9 mouse cellular contexts compared by ENCODE assay signal in genomic region chr1:40879051-40879450, GRCm38 (mm10).
DNase-seq lines count a peak whose midpoint lies in the region; ATAC-seq lines count a peak whose summit lies in the region.
"Had no signal": no experiment of that assay in that cellular context is flagged by ENCODE, and none has a peak within 500 bp of the region (broad histone marks: within the 10 kb centered on the region; RNA-seq: fewer than 3 reads in every experiment).

No protein-coding gene starts in this region.

- 14% methylated on average over 9 of the region's 9 CpGs for WGBS in kidney, embryonic 16.5 days

- DNase-seq in kidney, adult 18-20 months = peak; percentile 67
- DNase-seq in Muller cell, postnatal 12 days (ENCODE audit: inconsistent ontology term) = peak; percentile 11
- DNase-seq in cerebellum, postnatal 10 days = peak; percentile 79 to 85
- peak; percentile 7 to 12 for DNase-seq in gastrocnemius, adult 8-10 months (ENCODE audit: low spot score in 2 of 2)
- peak; percentile 70 to 88 for DNase-seq in layer of hippocampus, postnatal 25 days (ENCODE audit: extremely low spot score in 1 of 2, low spot score in 1 of 2)
- DNase-seq in retina, postnatal 1 day = peak; percentile 60
- no peak for DNase-seq in spleen, postnatal 4 days (ENCODE audit: low spot score in 2 of 2)

- H3K9ac ChIP-seq in kidney, embryonic 16.5 days (replicated peaks; ENCODE audit: low read length) = no peak overlapping the region
- H3K9ac ChIP-seq: limb, embryonic 12.5 days had no signal

- H3K27ac ChIP-seq in kidney, embryonic 16.5 days (ENCODE audit: low read length) = no peak overlapping the region
- H3K27ac ChIP-seq: limb, embryonic 12.5 days had no signal

- no peaks in the 10 kb centered on the region for H3K36me3 ChIP-seq in kidney, embryonic 16.5 days (ENCODE audit: insufficient read depth, low read length)
- H3K36me3 ChIP-seq: limb, embryonic 12.5 days had no signal

- H3K4me2 ChIP-seq in kidney, embryonic 16.5 days (replicated peaks; ENCODE audit: low read depth, low read length) = no peak overlapping the region
- H3K4me2 ChIP-seq: limb, embryonic 12.5 days had no signal

- H3K27me3 ChIP-seq in kidney, embryonic 16.5 days (ENCODE audit: insufficient read depth, low read length) = no peaks in the 10 kb centered on the region
- H3K27me3 ChIP-seq: limb, embryonic 12.5 days had no signal

- no peak for ATAC-seq in kidney, embryonic 16.5 days (ENCODE audit: low FRiP score, low TSS enrichment)

- H3K4me3 ChIP-seq in kidney, embryonic 16.5 days (ENCODE audit: low read length) = no peak overlapping the region
- H3K4me3 ChIP-seq: limb, embryonic 12.5 days had no signal

- H3K9me3 ChIP-seq in kidney, embryonic 16.5 days (ENCODE audit: low read length) = no peaks in the 10 kb centered on the region
- H3K9me3 ChIP-seq: limb, embryonic 12.5 days had no signal

- H3K4me1 ChIP-seq in kidney, embryonic 16.5 days (ENCODE audit: insufficient read depth, low read length) = no peaks in the 10 kb centered on the region
- H3K4me1 ChIP-seq: limb, embryonic 12.5 days had no signal

Comparison
In these comparisons a context has a peak if more than half of its experiments do, and no peak if none do; other contexts are left out.
1. DNase-seq: peak in kidney, adult 18-20 months (single experiment), Muller cell, postnatal 12 days (single experiment), cerebellum, postnatal 10 days (2 of 2), gastrocnemius, adult 8-10 months (2 of 2), layer of hippocampus, postnatal 25 days (2 of 2) and retina, postnatal 1 day (single experiment); none in spleen, postnatal 4 days (0 of 2).